Mouse (Mus musculus) cortical plate, adult 2 months (tissue): ENCODE measurements around the gene Mgat4b.

Experiments
- CTCF ChIP-seq: fragments of 200-500 bp; IDR thresholded peaks from 2 replicates; pipeline ENCODE4 v1.5.1; 2011; ENCODE audit warnings: mild to moderate bottlenecking, control low read depth, low read length; ENCODE audit not compliant: insufficient read depth; ENCODE audit errors: extremely low read depth
- POLR2A ChIP-seq: fragments of 200-500 bp; IDR thresholded peaks from 2 replicates; pipeline ENCODE4 v1.6.1; 2011; ENCODE audit warnings: mild to moderate bottlenecking, low read length, control low read depth; ENCODE audit not compliant: insufficient read depth; ENCODE audit errors: extremely low read depth

DNA sequence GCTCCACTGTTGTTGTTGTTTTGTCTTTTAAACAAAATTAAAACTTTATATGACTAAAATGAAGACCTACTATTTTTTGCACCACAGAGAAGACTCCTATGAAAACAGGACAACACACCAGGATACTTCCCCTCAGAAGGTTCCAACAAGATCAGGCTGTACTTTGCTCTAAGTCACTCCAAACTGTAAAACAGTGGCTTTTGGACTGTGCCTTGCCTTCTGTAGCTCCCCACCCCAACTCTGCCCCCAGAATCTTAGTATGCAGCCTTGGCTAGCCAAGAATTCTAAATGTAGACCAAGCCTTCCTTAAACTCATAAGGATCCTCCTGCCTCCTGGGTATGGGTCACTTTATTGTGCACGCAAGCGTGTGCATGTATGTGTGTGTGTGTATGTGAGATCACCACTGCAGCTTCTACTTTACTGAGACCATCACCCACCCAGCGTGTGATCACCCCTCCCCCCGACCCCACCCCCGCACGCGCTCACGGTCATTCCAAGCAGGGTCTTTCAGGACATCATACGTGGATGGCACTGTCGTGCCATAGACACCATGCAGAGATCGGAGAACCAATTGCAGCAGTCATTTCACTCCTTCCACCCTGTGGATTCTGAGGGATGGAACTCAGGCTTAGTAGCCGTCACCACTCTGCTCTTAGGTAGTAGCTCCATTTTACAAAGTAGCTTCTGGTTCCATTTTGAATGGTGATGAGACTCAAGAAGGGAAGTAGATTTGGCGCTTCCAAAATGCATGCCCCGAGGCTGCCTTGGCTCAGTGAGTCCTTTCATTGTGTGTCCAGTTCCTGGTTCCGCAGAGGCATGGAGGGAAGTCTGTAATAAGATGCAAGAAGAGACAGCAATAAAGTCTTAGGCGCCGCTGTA is 13.3 kb downstream of the Mgat4b start:
- TF ChIP-seq CTCF, result no peak
- TF ChIP-seq POLR2A, result no peak
